Mouse (Mus musculus) hindbrain, postnatal 0 days (tissue): ENCODE data around the gene Gmip. TPM values are rescaled to one million over a fixed set of nuclear protein-coding genes. Genes with fewer than 3 reads are reported as not detected.
A peak's percentile ranks its signal among the peaks of the same experiment; 100 is the strongest.

ENCODE experiments used
- ATAC-seq: fragments of 200-750 bp; cut with Nextera tagmentation; 2 replicates; pipeline ENCODE4 v1.8.0; 2017; ENCODE audit warnings: mild to moderate bottlenecking, moderate TSS enrichment, moderate library complexity
- DNase-seq: peaks from one replicate; pipeline ENCODE4 v3.0.0-alpha.2; 2015; ENCODE audit warnings: low spot score
- H3K27ac ChIP-seq: fragments of 300-500 bp; sonication (generic); 2 replicates; pipeline ENCODE4 v1.5.1; 2014; ENCODE audit warnings: mild to moderate bottlenecking
- H3K27me3 ChIP-seq: fragments of 300-500 bp; sonication (generic); 2 replicates; pipeline ENCODE4 v1.6.1; 2014; ENCODE audit warnings: low read length, mixed read lengths; ENCODE audit not compliant: insufficient read depth
- H3K36me3 ChIP-seq: fragments of 300-500 bp; sonication (generic); 2 replicates; pipeline ENCODE4 v1.6.1; 2014; ENCODE audit warnings: low read length, mixed read lengths; ENCODE audit not compliant: insufficient read depth
- H3K4me1 ChIP-seq: fragments of 300-500 bp; sonication (generic); 2 replicates; pipeline ENCODE4 v1.6.1; 2014; ENCODE audit warnings: antibody characterized with exemption, low read length, mixed read lengths; ENCODE audit not compliant: insufficient read depth
- H3K4me2 ChIP-seq: fragments of 300-500 bp; sonication (generic); 2 replicates; pipeline ENCODE4 v1.6.1; 2014; ENCODE audit warnings: low read depth, mild to moderate bottlenecking, low read length, moderate library complexity, mixed read lengths
- H3K4me3 ChIP-seq: fragments of 300-500 bp; sonication (generic); 2 replicates; pipeline ENCODE4 v1.5.1; 2014; ENCODE audit warnings: low read length
- H3K9ac ChIP-seq: fragments of 300-500 bp; sonication (generic); replicated peaks from 2 replicates; pipeline ENCODE4 v1.6.1; 2014; ENCODE audit warnings: mild to moderate bottlenecking, low read length, moderate library complexity, mixed read lengths
- H3K9me3 ChIP-seq: fragments of 300-500 bp; sonication (generic); 2 replicates; pipeline ENCODE4 v1.6.1; 2016; ENCODE audit warnings: low read length, mixed read lengths
- CTCF ChIP-seq: IDR thresholded peaks from 2 replicates; pipeline ENCODE4 v1.5.1; 2016; ENCODE audit warnings: antibody characterized with exemption, control low read depth, low read depth
- WGBS: fragments of 180-500 bp; shearing (Covaris S2); extraction: QIAGEN DNeasy Blood & Tissue Kit; methylation state at CpG from one replicate; pipeline ENCODE4 v1.1.7; 2014; 5-methylcytosine and 5-hydroxymethylcytosine counted together
- polyA plus RNA-seq: library from polyadenylated mRNA; unstranded; fragments of >200 nt; fragmentation: Nextera tagmentation; extraction: Ambion mirVana; gene quantifications from 2 replicates; pipeline ENCODE4 v1.2.1, GENCODE M21; 2015
- total RNA-seq: library from RNA; depleted of rRNA; stranded (reverse); fragments of >200 nt; gene quantifications from 2 replicates; pipeline ENCODE4 v1.2.3, GENCODE M21; 2014

Gmip gene
- total and polyA plus RNA-seq, 2 experiments from 2014 or later = 27.9 to 42.7 TPM

- ATAC-seq = no peak
- no peak for DNase-seq
Measured at GRCm38 (mm10) chr8:69802216-69802615, 6.3 kb upstream of the Gmip start.

GRCm38 (mm10) chr8:69803366-69803765, 5.1 kb upstream of the Gmip start:
- Histone ChIP-seq H3K36me3 (peaks cover 83% of the 10 kb centered on the region), H3K4me3 (no peak overlapping the region), H3K9ac (no peak overlapping the region), H3K27me3 (no peaks in the 10 kb centered on the region), H3K9me3 (no peaks in the 10 kb centered on the region), H3K4me2 (no peak overlapping the region), H3K27ac (no peak overlapping the region), H3K4me1 (no peaks in the 10 kb centered on the region)
- DNase-seq (no peak), ATAC-seq (no peak)
- 95% methylated on average over 7 of the region's 7 CpGs for WGBS
- TF ChIP-seq CTCF = no peak

More at GRCm38 (mm10) chr8:69802216-69802615, 6.3 kb upstream of the Gmip start:
- no peaks in the 10 kb centered on the region for H3K9me3 ChIP-seq
- no peak overlapping the region for H3K27ac ChIP-seq
- no peak overlapping the region for H3K9ac ChIP-seq
- H3K36me3 ChIP-seq = peaks cover 87% of the 10 kb centered on the region
- TF ChIP-seq CTCF = no peak
- H3K27me3 ChIP-seq = no peaks in the 10 kb centered on the region
- H3K4me3 ChIP-seq = no peak overlapping the region
- H3K4me1 ChIP-seq = no peaks in the 10 kb centered on the region
- H3K4me2 ChIP-seq = no peak overlapping the region

- no peak overlapping the region for H3K4me2 ChIP-seq
- H3K36me3 ChIP-seq = peaks cover 72% of the 10 kb centered on the region
- H3K4me1 ChIP-seq = no peaks in the 10 kb centered on the region
- no peak for DNase-seq
- no peak overlapping the region for H3K9ac ChIP-seq
- ATAC-seq = no peak
- 86% methylated on average over 6 of the region's 6 CpGs for WGBS
- H3K27ac ChIP-seq = no peak overlapping the region
- H3K27me3 ChIP-seq = no peaks in the 10 kb centered on the region
- no peak for TF ChIP-seq CTCF
- H3K9me3 ChIP-seq = no peaks in the 10 kb centered on the region
- no peak overlapping the region for H3K4me3 ChIP-seq
Measured at GRCm38 (mm10) chr8:69804537-69804936, 3.9 kb upstream of the Gmip start.

- H3K36me3 ChIP-seq = peaks cover 66% of the 10 kb centered on the region
- H3K4me1 ChIP-seq = no peaks in the 10 kb centered on the region
- ATAC-seq = no peak
- no peak overlapping the region for H3K4me3 ChIP-seq
- no peaks in the 10 kb centered on the region for H3K9me3 ChIP-seq
- H3K27me3 ChIP-seq = no peaks in the 10 kb centered on the region
- WGBS = 93% methylated on average over 10 of the region's 10 CpGs
- no peak overlapping the region for H3K27ac ChIP-seq
- no peak for DNase-seq
- H3K9ac ChIP-seq = no peak overlapping the region
- no peak overlapping the region for H3K4me2 ChIP-seq
- no peak for TF ChIP-seq CTCF
Measured at GRCm38 (mm10) chr8:69805086-69805485, 3.4 kb upstream of the Gmip start.

GRCm38 (mm10) chr8:69805491-69805890, 3.0 kb upstream of the Gmip start:
- Histone ChIP-seq H3K4me3 (no peak overlapping the region), H3K36me3 (peaks cover 62% of the 10 kb centered on the region), H3K27ac (no peak overlapping the region), H3K27me3 (no peaks in the 10 kb centered on the region), H3K9ac (no peak overlapping the region), H3K9me3 (no peaks in the 10 kb centered on the region), H3K4me2 (no peak overlapping the region), H3K4me1 (no peaks in the 10 kb centered on the region)
- ATAC-seq = no peak
- TF ChIP-seq CTCF = no peak
- no peak for DNase-seq
- 87% methylated on average over 9 of the region's 9 CpGs for WGBS

- no peak for TF ChIP-seq CTCF
- Histone ChIP-seq H3K4me1 (no peaks in the 10 kb centered on the region), H3K4me3 (no peak overlapping the region), H3K4me2 (no peak overlapping the region), H3K27me3 (no peaks in the 10 kb centered on the region), H3K36me3 (peaks cover 53% of the 10 kb centered on the region), H3K27ac (no peak overlapping the region), H3K9me3 (no peaks in the 10 kb centered on the region), H3K9ac (no peak overlapping the region)
- 91% methylated on average over 5 of the region's 5 CpGs for WGBS
- ATAC-seq (no peak), DNase-seq (no peak)
Measured at GRCm38 (mm10) chr8:69807236-69807635, 1.2 kb upstream of the Gmip start.

- TF ChIP-seq CTCF = peak; percentile 7; the same call in 1 of the 2 replicates
- ATAC-seq (peak; percentile 59), DNase-seq (peak; percentile 58)
- 3% methylated on average over 23 of the region's 23 CpGs for WGBS
- H3K9me3 ChIP-seq = no peaks in the 10 kb centered on the region
- no peaks in the 10 kb centered on the region for H3K4me1 ChIP-seq
- no peaks in the 10 kb centered on the region for H3K27me3 ChIP-seq
- H3K4me2 ChIP-seq = peak overlapping the region; percentile 62
- peak overlapping the region; percentile 46 for H3K4me3 ChIP-seq
- peak overlapping the region; percentile 52 for H3K27ac ChIP-seq
- H3K9ac ChIP-seq = peak overlapping the region; percentile 58
- H3K36me3 ChIP-seq = peaks cover 41% of the 10 kb centered on the region
Measured at GRCm38 (mm10) chr8:69808864-69809403, 455 bp downstream of the Gmip start.
